Mouse (Mus musculus): ENCODE results near the gene Abcc4. TPM values are rescaled to one million over a fixed set of nuclear protein-coding genes. Genes with fewer than 3 reads are reported as not detected.

Gene Abcc4
- polyA plus RNA-seq (2014; fragmentation: Illumina TruSeq; extraction: RNeasy Lipid Tissue Mini Kit (QIAGEN cat#74804)) = 10.5 TPM

DNA sequence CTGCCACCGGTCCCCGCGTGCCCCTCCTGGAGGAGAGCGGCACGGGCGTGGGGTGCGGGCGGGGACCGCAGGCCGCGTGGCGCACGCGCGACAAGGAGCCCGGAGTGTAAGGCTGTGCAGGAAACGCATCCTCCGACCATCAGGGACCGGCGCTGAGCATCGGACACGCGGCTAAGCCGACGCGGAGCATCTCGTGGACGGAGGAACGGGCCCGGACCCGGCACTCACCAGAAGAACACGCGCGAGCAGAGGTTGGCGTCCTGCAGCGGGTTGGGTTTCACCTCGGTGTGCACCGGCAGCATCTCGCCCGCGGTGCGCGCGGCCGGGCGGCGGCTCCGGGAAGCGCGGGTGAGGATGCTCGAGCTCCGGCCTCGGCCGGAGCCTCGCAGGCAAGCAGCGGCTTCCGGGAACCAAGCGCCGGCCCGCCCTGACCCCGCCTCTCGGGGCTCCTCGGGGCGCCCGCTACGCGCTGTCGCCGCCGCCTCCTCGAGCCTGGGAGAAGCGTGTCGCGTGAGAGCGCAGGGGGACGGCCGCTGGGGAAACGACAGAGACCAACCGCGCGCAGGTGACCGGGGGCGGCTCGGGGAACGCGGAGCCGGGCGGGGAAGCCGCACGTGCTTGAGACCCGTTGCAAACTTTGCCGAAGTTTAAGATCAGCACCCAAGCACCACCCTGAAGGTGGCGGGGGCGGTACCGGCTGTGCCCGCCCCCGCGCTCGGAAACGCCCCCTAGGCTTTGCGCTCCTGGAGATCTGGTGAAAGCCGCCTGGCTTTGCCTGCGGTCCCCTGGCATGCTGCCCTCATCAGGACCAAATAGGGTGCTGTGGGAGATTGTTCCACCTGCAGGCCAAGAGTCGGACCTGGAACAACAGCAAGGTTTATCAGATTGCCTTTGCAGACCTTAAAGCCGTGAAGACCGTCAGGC lies at the start of gene Abcc4:
Gene Abcc4, minus strand, starts transcription at position 412 of the 924 bp plus-strand sequence.

Other genes with a start within 250 kb of the Abcc4 start
- gene Cldn10, start 81.7 kb upstream of the Abcc4 start, polyA plus RNA-seq (2014; fragmentation: Illumina TruSeq; extraction: RNeasy Lipid Tissue Mini Kit (QIAGEN cat#74804)) = 34.7 TPM
- 29.8 TPM for gene Dzip1, start 219.2 kb upstream of the Abcc4 start, polyA plus RNA-seq (2014; fragmentation: Illumina TruSeq; extraction: RNeasy Lipid Tissue Mini Kit (QIAGEN cat#74804))
- gene Dnajc3, start 231.8 kb upstream of the Abcc4 start, polyA plus RNA-seq (2014; fragmentation: Illumina TruSeq; extraction: RNeasy Lipid Tissue Mini Kit (QIAGEN cat#74804)) = 198 TPM